Comparison of ENCODE assay signal across 9 mouse cellular contexts in genomic region chr16:34535135-34535534, GRCm38 (mm10). TPM values are rescaled to one million over a fixed set of nuclear protein-coding genes. Genes with fewer than 3 reads are reported as not detected.
A peak's percentile ranks its signal among the peaks of the same experiment; 100 is the strongest.
DNase-seq lines count a peak whose midpoint lies in the region; ATAC-seq lines count a peak whose summit lies in the region.
"Had no signal": no experiment of that assay in that cellular context is flagged by ENCODE, and none has a peak within 500 bp of the region (broad histone marks: within the 10 kb centered on the region; RNA-seq: fewer than 3 reads in every experiment).

No protein-coding gene starts in this region.

- WGBS in hindbrain, embryonic 10.5 days: 69% methylated on average over 7 of the region's 7 CpGs
- WGBS in hindbrain, embryonic 11.5 days: 68% methylated on average over 7 of the region's 7 CpGs
- 24% methylated on average over 7 of the region's 7 CpGs for WGBS in liver, embryonic 11.5 days

- ATAC-seq in hindbrain, embryonic 11.5 days (ENCODE audit: low FRiP score): no peak
- peak; percentile 81 for ATAC-seq in liver, embryonic 11.5 days (replicated peaks; ENCODE audit: low FRiP score)

- H3K27me3 ChIP-seq in hindbrain, embryonic 10.5 days (ENCODE audit: insufficient read depth, poor library complexity, severe bottlenecking): no peaks in the 10 kb centered on the region
- H3K27me3 ChIP-seq in hindbrain, embryonic 11.5 days (ENCODE audit: control insufficient read depth, insufficient read depth, low read length): no peaks in the 10 kb centered on the region
- no peaks in the 10 kb centered on the region for H3K27me3 ChIP-seq in liver, embryonic 11.5 days (replicated peaks; ENCODE audit: control insufficient read depth, insufficient read depth, low read length)
- H3K27me3 ChIP-seq: kidney, embryonic 15.5 days; neural tube, embryonic 12.5 days had no signal

- peak overlapping the region; percentile 23; the same call in 1 of the 2 replicates for H3K27ac ChIP-seq in hindbrain, embryonic 10.5 days
- H3K27ac ChIP-seq in hindbrain, embryonic 11.5 days (ENCODE audit: low read depth, low read length): no peak overlapping the region
- no peak overlapping the region for H3K27ac ChIP-seq in liver, embryonic 11.5 days (ENCODE audit: low read depth, low read length)
- H3K27ac ChIP-seq: neural tube, embryonic 12.5 days had no signal

- no peak for DNase-seq in hindbrain, embryonic 10.5 days (ENCODE audit: low spot score)
- no peak for DNase-seq in hindbrain, embryonic 11.5 days (ENCODE audit: low spot score)
- DNase-seq in Muller cell, postnatal 12 days (ENCODE audit: inconsistent ontology term): peak; percentile 37
- DNase-seq in adrenal gland, postnatal 25 days: peak; percentile 53
- no peak for DNase-seq in liver, embryonic 11.5 days (ENCODE audit: low spot score)
- DNase-seq in layer of hippocampus, adult 11-12 months (ENCODE audit: low spot score): no peak
- DNase-seq in layer of hippocampus, adult 8-10 months (ENCODE audit: low spot score in 2 of 2): no peak

- H3K9ac ChIP-seq in hindbrain, embryonic 11.5 days (ENCODE audit: low read depth, low read length): no peak overlapping the region
- no peak overlapping the region for H3K9ac ChIP-seq in liver, embryonic 11.5 days (ENCODE audit: low read depth, low read length)
- H3K9ac ChIP-seq: kidney, embryonic 15.5 days; neural tube, embryonic 12.5 days had no signal

- no peaks in the 10 kb centered on the region for H3K9me3 ChIP-seq in hindbrain, embryonic 10.5 days
- H3K9me3 ChIP-seq in hindbrain, embryonic 11.5 days (ENCODE audit: control insufficient read depth, low read length): no peaks in the 10 kb centered on the region
- no peaks in the 10 kb centered on the region for H3K9me3 ChIP-seq in liver, embryonic 11.5 days (ENCODE audit: control insufficient read depth, low read length)
- H3K9me3 ChIP-seq: kidney, embryonic 15.5 days; neural tube, embryonic 12.5 days had no signal

- H3K4me2 ChIP-seq in hindbrain, embryonic 11.5 days (replicated peaks; ENCODE audit: low read depth, low read length): no peak overlapping the region
- no peak overlapping the region for H3K4me2 ChIP-seq in liver, embryonic 11.5 days
- H3K4me2 ChIP-seq: kidney, embryonic 15.5 days; neural tube, embryonic 12.5 days had no signal

- no peaks in the 10 kb centered on the region for H3K36me3 ChIP-seq in hindbrain, embryonic 10.5 days
- H3K36me3 ChIP-seq in hindbrain, embryonic 11.5 days (ENCODE audit: control insufficient read depth, insufficient read depth, low read length): no peaks in the 10 kb centered on the region
- no peaks in the 10 kb centered on the region for H3K36me3 ChIP-seq in liver, embryonic 11.5 days (ENCODE audit: control insufficient read depth, insufficient read depth, low read length)
- H3K36me3 ChIP-seq: kidney, embryonic 15.5 days; neural tube, embryonic 12.5 days had no signal

- peaks cover 37% of the 10 kb centered on the region for H3K4me1 ChIP-seq in hindbrain, embryonic 10.5 days (replicated peaks)
- no peaks in the 10 kb centered on the region for H3K4me1 ChIP-seq in hindbrain, embryonic 11.5 days (replicated peaks; ENCODE audit: control insufficient read depth, insufficient read depth, low read length)
- peaks cover 6% of the 10 kb centered on the region; the same call in 1 of the 2 replicates for H3K4me1 ChIP-seq in liver, embryonic 11.5 days (replicated peaks; ENCODE audit: control insufficient read depth, insufficient read depth, low read length)

- H3K4me3 ChIP-seq in hindbrain, embryonic 10.5 days: no peak overlapping the region
- H3K4me3 ChIP-seq in hindbrain, embryonic 11.5 days (ENCODE audit: low read depth, low read length): no peak overlapping the region
- no peak overlapping the region for H3K4me3 ChIP-seq in liver, embryonic 11.5 days (ENCODE audit: low read depth, low read length)
- H3K4me3 ChIP-seq: kidney, embryonic 15.5 days; neural tube, embryonic 12.5 days had no signal

RNA-seq across cellular contexts. Expression of gene Kalrn, which starts 38.2 kb away (rescaled TPM):
- 14.2 and 16.6 TPM in 2 replicates for polyA plus RNA-seq in hindbrain, embryonic 10.5 days (2016; fragmentation: Nextera tagmentation; extraction: Ambion mirVana)
- polyA plus RNA-seq in hindbrain, embryonic 11.5 days (2014; fragmentation: Nextera tagmentation; extraction: Ambion mirVana): 20.8 and 25.6 TPM in 2 replicates
- total RNA-seq in adrenal gland, postnatal 25 days (2021): 7.7 and 8.2 TPM in 2 replicates
- 25.1 and 25.4 TPM in 2 replicates for polyA plus RNA-seq in liver, embryonic 11.5 days (2014; fragmentation: Nextera tagmentation; extraction: Ambion mirVana)
- 100 to 1,000 TPM; 495 to 557 (median 508) TPM for total RNA-seq in layer of hippocampus, adult 8-10 months (2022)

Comparison
In these comparisons a context has a peak if more than half of its experiments do, and no peak if none do; other contexts are left out.
1. DNase-seq: peak in Muller cell, postnatal 12 days (single experiment) and adrenal gland, postnatal 25 days (single experiment); none in hindbrain, embryonic 10.5 days (single experiment), hindbrain, embryonic 11.5 days (single experiment), liver, embryonic 11.5 days (single experiment), layer of hippocampus, adult 11-12 months (single experiment) and layer of hippocampus, adult 8-10 months (0 of 2).